Mouse (Mus musculus): ENCODE results near the gene Srrd. TPM values are rescaled to one million over a fixed set of nuclear protein-coding genes. Genes with fewer than 3 reads are reported as not detected.
"Not testable (repeated sequence)": the region's sequence is repeated elsewhere in the genome, so short reads cannot be mapped to it uniquely, and the experiment has no call there.

Srrd gene
- polyA plus RNA-seq, 1 experiment from 2014 or later = 53.8 TPM

- H3K27me3 ChIP-seq = peaks cover 4% of the 10 kb centered on the region; the same call in 1 of the 2 replicates
- 0 out of 2 replicates have a peak overlapping the region, but pooled peaks have one; percentile 15 for H3K27ac ChIP-seq
- peaks cover 26% of the 10 kb centered on the region for H3K4me1 ChIP-seq (replicated peaks)
- H3K9me3 ChIP-seq = no peaks in the 10 kb centered on the region
- 2% methylated on average over 32 of the region's 33 CpGs for WGBS
- peak; percentile 85 for ATAC-seq
- H3K4me3 ChIP-seq (replicated peaks) = peak overlapping the region; percentile 97
- H3K36me3 ChIP-seq = peaks cover 40% of the 10 kb centered on the region
- H3K4me2 ChIP-seq (replicated peaks) = peak overlapping the region; percentile 89
- peak overlapping the region; percentile 85 for H3K9ac ChIP-seq (replicated peaks)
These were observed 16.3 kb downstream of the Srrd start for GRCm38 (mm10) chr5:112326446-112327009.

GRCm38 (mm10) chr5:112325546-112326445 is 17.0 kb downstream of the Srrd start, which contains the start of gene Tfip11:
TSS of gene Tfip11 (plus strand) at chr5:112326358.
- WGBS = 10% methylated on average over 48 of the region's 48 CpGs
- peaks cover 4% of the 10 kb centered on the region; the same call in 1 of the 2 replicates for H3K27me3 ChIP-seq
- H3K36me3 ChIP-seq = peaks cover 33% of the 10 kb centered on the region
- H3K27ac ChIP-seq = peak within 1 kb of the TSS; percentile 88
- peak within 1 kb of the TSS; percentile 85 for H3K9ac ChIP-seq (replicated peaks)
- peak within 1 kb of the TSS; percentile 89 for H3K4me2 ChIP-seq (replicated peaks)
- H3K9me3 ChIP-seq = no peaks in the 10 kb centered on the region
- ATAC-seq = peak; percentile 94
- peaks cover 26% of the 10 kb centered on the region for H3K4me1 ChIP-seq (replicated peaks)
- H3K4me3 ChIP-seq (replicated peaks) = peak within 1 kb of the TSS; percentile 97

GRCm38 (mm10) chr5:112324637-112325545 is 17.9 kb downstream of the Srrd start:
- Histone ChIP-seq H3K36me3 (peaks cover 24% of the 10 kb centered on the region), H3K9ac (replicated peaks) (no peak overlapping the region), H3K27me3 (peaks cover 4% of the 10 kb centered on the region; the same call in 1 of the 2 replicates), H3K4me2 (replicated peaks) (peak overlapping the region; percentile 89), H3K27ac (no peak overlapping the region), H3K4me1 (replicated peaks) (peaks cover 26% of the 10 kb centered on the region), H3K9me3 (no peaks in the 10 kb centered on the region), H3K4me3 (replicated peaks) (peak overlapping the region; percentile 97; the same call in 1 of the 2 replicates)
- ATAC-seq = no peak
- WGBS = 40% methylated on average over 24 of the region's 24 CpGs

GRCm38 (mm10) chr5:112323246-112323645 is 19.6 kb downstream of the Srrd start:
- no peak overlapping the region for H3K4me3 ChIP-seq (replicated peaks)
- peaks cover 8% of the 10 kb centered on the region for H3K36me3 ChIP-seq
- peaks cover 26% of the 10 kb centered on the region for H3K4me1 ChIP-seq (replicated peaks)
- H3K9ac ChIP-seq (replicated peaks) = no peak overlapping the region
- ATAC-seq = no peak
- 85% methylated on average over 6 of the region's 6 CpGs for WGBS
- no peaks in the 10 kb centered on the region for H3K9me3 ChIP-seq
- peaks cover 4% of the 10 kb centered on the region; the same call in 1 of the 2 replicates for H3K27me3 ChIP-seq
- H3K4me2 ChIP-seq (replicated peaks) = no peak overlapping the region
- H3K27ac ChIP-seq = no peak overlapping the region

GRCm38 (mm10) chr5:112321376-112321775 is 21.5 kb downstream of the Srrd start:
- H3K27me3 ChIP-seq = peaks cover 4% of the 10 kb centered on the region; the same call in 1 of the 2 replicates
- H3K9me3 ChIP-seq = no peaks in the 10 kb centered on the region
- 74% methylated on average over 4 of the region's 4 CpGs for WGBS
- no peak for ATAC-seq
- H3K36me3 ChIP-seq = no peaks in the 10 kb centered on the region
- H3K4me3 ChIP-seq (replicated peaks) = no peak overlapping the region
- H3K27ac ChIP-seq = no peak overlapping the region
- no peak overlapping the region for H3K4me2 ChIP-seq (replicated peaks)
- H3K9ac ChIP-seq (replicated peaks) = no peak overlapping the region
- peaks cover 9% of the 10 kb centered on the region for H3K4me1 ChIP-seq (replicated peaks)

GRCm38 (mm10) chr5:112320936-112321335 is 21.9 kb downstream of the Srrd start:
- Histone ChIP-seq H3K27me3 (peaks cover 4% of the 10 kb centered on the region; the same call in 1 of the 2 replicates), H3K4me2 (replicated peaks) (no peak overlapping the region), H3K9me3 (no peaks in the 10 kb centered on the region), H3K4me3 (replicated peaks) (no peak overlapping the region), H3K36me3 (0 out of 2 replicates have a peak, but pooled peaks cover 3% of the 10 kb centered on the region), H3K27ac (no peak overlapping the region), H3K4me1 (replicated peaks) (peaks cover 9% of the 10 kb centered on the region), H3K9ac (replicated peaks) (no peak overlapping the region)
- ATAC-seq = no peak
- WGBS = 73% methylated on average over 6 of the region's 6 CpGs

- Histone ChIP-seq H3K9me3 (no peaks in the 10 kb centered on the region), H3K36me3 (peaks cover 8% of the 10 kb centered on the region; the same call in 1 of the 2 replicates), H3K27ac (no peak overlapping the region), H3K4me3 (replicated peaks) (no peak overlapping the region), H3K9ac (replicated peaks) (no peak overlapping the region), H3K4me1 (replicated peaks) (peaks cover 4% of the 10 kb centered on the region), H3K4me2 (replicated peaks) (no peak overlapping the region), H3K27me3 (peaks cover 4% of the 10 kb centered on the region; the same call in 1 of the 2 replicates)
- 78% methylated on average over 5 of the region's 5 CpGs for WGBS
- ATAC-seq = no peak
These were observed 22.5 kb downstream of the Srrd start for GRCm38 (mm10) chr5:112320379-112320778.

- not testable (repeated sequence) for H3K4me2 ChIP-seq (replicated peaks); H3K27ac ChIP-seq; H3K9me3 ChIP-seq; H3K4me1 ChIP-seq (replicated peaks); ATAC-seq; H3K9ac ChIP-seq (replicated peaks); H3K4me3 ChIP-seq (replicated peaks); H3K27me3 ChIP-seq
- 64% methylated on average over 2 of the region's 2 CpGs for WGBS
- H3K36me3 ChIP-seq = peaks cover 15% of the 10 kb centered on the region; the same call in 1 of the 2 replicates
These were observed 23.5 kb downstream of the Srrd start for GRCm38 (mm10) chr5:112319343-112319742.

GRCm38 (mm10) chr5:112317328-112317727 is 25.5 kb downstream of the Srrd start:
- 61% methylated on average over 5 of the region's 5 CpGs for WGBS
- H3K4me3 ChIP-seq (replicated peaks) = no peak overlapping the region
- no peaks in the 10 kb centered on the region for H3K27me3 ChIP-seq
- H3K36me3 ChIP-seq = peaks cover 17% of the 10 kb centered on the region
- no peak overlapping the region for H3K4me2 ChIP-seq (replicated peaks)
- no peaks in the 10 kb centered on the region for H3K9me3 ChIP-seq
- no peak overlapping the region for H3K27ac ChIP-seq
- 0 out of 2 replicates have a peak, but pooled peaks cover 7% of the 10 kb centered on the region for H3K4me1 ChIP-seq (replicated peaks)
- ATAC-seq = no peak
- H3K9ac ChIP-seq (replicated peaks) = no peak overlapping the region

GRCm38 (mm10) chr5:112316468-112316867 is 26.4 kb downstream of the Srrd start:
- Histone ChIP-seq H3K4me1 (replicated peaks) (0 out of 2 replicates have a peak, but pooled peaks cover 7% of the 10 kb centered on the region), H3K4me3 (replicated peaks) (no peak overlapping the region), H3K9ac (replicated peaks) (no peak overlapping the region), H3K36me3 (peaks cover 24% of the 10 kb centered on the region), H3K9me3 (no peaks in the 10 kb centered on the region), H3K4me2 (replicated peaks) (no peak overlapping the region), H3K27ac (no peak overlapping the region), H3K27me3 (no peaks in the 10 kb centered on the region)
- ATAC-seq = no peak
- 57% methylated on average over 5 of the region's 5 CpGs for WGBS

GRCm38 (mm10) chr5:112313222-112313885 is 29.5 kb downstream of the Srrd start:
- 48% methylated on average over 11 of the region's 11 CpGs for WGBS
- no peak overlapping the region for H3K4me2 ChIP-seq (replicated peaks)
- H3K4me3 ChIP-seq (replicated peaks) = no peak overlapping the region
- H3K9ac ChIP-seq (replicated peaks) = 0 out of 2 replicates have a peak overlapping the region, but pooled peaks have one; percentile 28
- H3K4me1 ChIP-seq (replicated peaks) = 0 out of 2 replicates have a peak, but pooled peaks cover 7% of the 10 kb centered on the region
- ATAC-seq = peak; percentile 58; the same call in 1 of the 2 replicates
- H3K27me3 ChIP-seq = no peaks in the 10 kb centered on the region
- peaks cover 53% of the 10 kb centered on the region for H3K36me3 ChIP-seq
- peak overlapping the region; percentile 4 for H3K27ac ChIP-seq
- no peaks in the 10 kb centered on the region for H3K9me3 ChIP-seq
